Mouse (Mus musculus) heart, postnatal 0 days (tissue): ENCODE measurements at regions not wholly inside any gene's neighbourhood (a gene's known extent, or its start where the extent isn't known, plus 50 kb on each side); places are given as distances from the start of the nearest gene placed in this dataset.

Experiments used
- ATAC-seq: fragments of 200-750 bp; cut with Nextera tagmentation; 2 replicates; pipeline ENCODE4 v1.8.0; 2017; ENCODE audit warnings: low read depth, moderate number of reproducible peaks, moderate library complexity; ENCODE audit not compliant: insufficient read depth
- DNase-seq: peaks from one replicate; pipeline ENCODE4 v3.0.0-alpha.2; 2016; ENCODE audit warnings: low spot score
- H3K27ac ChIP-seq: fragments of 300-500 bp; sonication (generic); 2 replicates; pipeline ENCODE4 v1.5.1; 2014; ENCODE audit warnings: low read depth, mild to moderate bottlenecking
- H3K27me3 ChIP-seq: fragments of 300-500 bp; sonication (generic); 2 replicates; pipeline ENCODE4 v1.6.1; 2014; ENCODE audit warnings: low read length, mixed read lengths; ENCODE audit not compliant: control insufficient read depth, insufficient read depth
- H3K36me3 ChIP-seq: fragments of 300-500 bp; sonication (generic); replicated peaks from 2 replicates; pipeline ENCODE4 v1.6.1; 2014; ENCODE audit warnings: low read length, mixed read lengths; ENCODE audit not compliant: control insufficient read depth, insufficient read depth
- H3K4me1 ChIP-seq: fragments of 300-500 bp; sonication (generic); 2 replicates; pipeline ENCODE4 v1.6.1; 2014; ENCODE audit warnings: antibody characterized with exemption; ENCODE audit not compliant: control insufficient read depth, insufficient read depth
- H3K4me2 ChIP-seq: fragments of 300-500 bp; sonication (generic); 2 replicates; pipeline ENCODE4 v1.6.1; 2014; ENCODE audit warnings: low read depth, mild to moderate bottlenecking, low read length, moderate library complexity
- H3K4me3 ChIP-seq: fragments of 300-500 bp; sonication (generic); 2 replicates; pipeline ENCODE4 v1.5.1; 2014; ENCODE audit warnings: low read depth, low read length
- H3K9ac ChIP-seq: fragments of 300-500 bp; sonication (generic); replicated peaks from 2 replicates; pipeline ENCODE4 v1.6.1; 2014; ENCODE audit warnings: low read depth, low read length, mixed read lengths
- H3K9me3 ChIP-seq: fragments of 300-500 bp; sonication (generic); replicated peaks from 2 replicates; pipeline ENCODE4 v1.6.1; 2016; ENCODE audit warnings: low read length; ENCODE audit not compliant: control insufficient read depth
- CTCF ChIP-seq: IDR thresholded peaks from 2 replicates; pipeline ENCODE4 v1.5.1; 2016; ENCODE audit warnings: antibody characterized with exemption, control low read depth, low read depth
- EP300 ChIP-seq: IDR thresholded peaks from 2 replicates; pipeline ENCODE4 v1.6.1; 2016; ENCODE audit warnings: antibody characterized with exemption, low read depth
- WGBS: fragments of 180-500 bp; shearing (Covaris S2); extraction: QIAGEN DNeasy Blood & Tissue Kit; methylation state at CpG from one replicate; pipeline ENCODE4 v1.1.7; 2014; 5-methylcytosine and 5-hydroxymethylcytosine counted together

DNA sequence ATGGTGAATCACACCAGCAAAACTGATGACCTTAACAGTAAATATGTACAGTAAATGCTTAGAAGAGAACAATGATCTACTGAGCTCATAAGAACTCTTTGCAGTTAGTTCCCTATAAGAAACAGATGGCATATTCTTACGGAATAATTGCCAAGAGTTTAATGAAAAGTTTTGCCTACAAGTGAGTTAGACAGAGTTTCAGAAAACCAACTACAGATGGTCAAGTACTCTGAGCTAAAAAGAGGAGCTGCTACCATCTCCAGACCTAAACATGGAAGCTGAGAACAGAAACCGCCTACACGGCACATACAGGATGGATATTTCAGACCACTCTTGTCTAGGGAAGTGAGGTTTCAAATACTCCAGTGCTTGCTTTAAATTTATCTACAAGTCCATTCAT is 293.1 kb downstream of the Gm7489 start:
- Histone ChIP-seq H3K9me3 (no peaks in the 10 kb centered on the region), H3K27ac (no peak overlapping the region), H3K9ac (no peak overlapping the region), H3K4me1 (no peaks in the 10 kb centered on the region), H3K36me3 (no peaks in the 10 kb centered on the region), H3K27me3 (no peaks in the 10 kb centered on the region), H3K4me2 (no peak overlapping the region), H3K4me3 (no peak overlapping the region)
- no peak for ATAC-seq
- WGBS, result 81% methylated on average over 3 of the region's 3 CpGs
- DNase-seq, result no peak
- TF ChIP-seq CTCF (no peak), EP300 (no peak)
